Mouse (Mus musculus): ENCODE data around the gene Tbc1d10a. TPM values are rescaled to one million over a fixed set of nuclear protein-coding genes. Genes with fewer than 3 reads are reported as not detected.
"Not testable (repeated sequence)": the region's sequence is repeated elsewhere in the genome, so short reads cannot be mapped to it uniquely, and the experiment has no call there.

Tbc1d10a gene
- polyA plus RNA-seq, 2 experiments from 2014 or later: 23.0 to 30.6 TPM

DNA sequence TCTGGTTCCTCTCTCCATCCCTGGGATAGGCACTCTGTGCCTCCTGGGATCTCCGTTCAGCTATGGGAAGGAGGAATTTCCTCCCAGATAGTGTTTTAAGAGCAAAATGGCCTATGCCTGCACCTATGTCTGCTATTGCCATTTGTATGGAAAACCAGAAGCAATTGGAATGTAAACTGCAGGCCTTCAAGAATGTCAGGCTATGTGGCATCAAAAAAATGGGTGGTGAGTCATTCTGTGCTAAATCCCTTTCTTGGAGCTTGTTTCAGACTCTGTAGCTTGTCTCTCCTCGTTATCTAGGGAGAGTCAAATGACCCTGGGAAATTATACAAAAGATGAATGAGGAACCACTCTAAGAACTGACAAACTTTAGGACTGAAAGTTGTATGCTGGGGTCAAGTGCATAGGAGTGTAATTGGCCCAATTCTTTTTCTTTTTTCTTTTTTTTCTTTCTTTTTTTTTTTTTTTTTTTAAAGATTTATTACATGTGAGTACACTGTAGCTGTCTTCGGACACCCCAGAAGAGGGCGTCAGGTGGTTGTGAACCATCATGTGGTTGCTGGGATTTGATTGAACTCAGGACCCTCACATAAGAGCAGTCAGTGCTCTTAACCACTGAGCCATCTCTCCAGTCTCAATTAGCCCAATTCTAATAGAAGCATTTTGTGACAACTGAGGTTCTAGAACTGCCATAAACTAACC is 2.2 kb upstream of the Tbc1d10a start:
- no peak for ATAC-seq

DNA sequence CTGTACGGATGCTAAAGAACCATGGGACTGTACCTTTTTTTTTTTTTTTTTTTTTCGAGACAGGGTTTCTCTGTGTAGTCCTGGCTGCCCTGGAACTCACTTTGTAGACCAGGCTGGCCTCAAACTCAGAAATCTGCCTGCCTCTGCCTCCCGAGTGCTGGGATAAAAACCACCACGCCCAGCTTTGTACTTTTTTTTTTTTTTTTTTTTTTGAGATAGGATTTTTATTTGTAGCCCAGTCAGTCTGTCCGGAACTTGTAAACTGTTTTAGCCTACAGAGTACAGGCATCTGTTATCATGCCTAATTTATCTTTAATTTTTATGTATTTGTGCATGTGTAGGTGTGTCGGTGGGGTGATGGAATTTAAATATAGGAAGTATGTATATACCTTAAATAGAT is 1.1 kb upstream of the Tbc1d10a start:
- ATAC-seq: not testable (repeated sequence)

DNA sequence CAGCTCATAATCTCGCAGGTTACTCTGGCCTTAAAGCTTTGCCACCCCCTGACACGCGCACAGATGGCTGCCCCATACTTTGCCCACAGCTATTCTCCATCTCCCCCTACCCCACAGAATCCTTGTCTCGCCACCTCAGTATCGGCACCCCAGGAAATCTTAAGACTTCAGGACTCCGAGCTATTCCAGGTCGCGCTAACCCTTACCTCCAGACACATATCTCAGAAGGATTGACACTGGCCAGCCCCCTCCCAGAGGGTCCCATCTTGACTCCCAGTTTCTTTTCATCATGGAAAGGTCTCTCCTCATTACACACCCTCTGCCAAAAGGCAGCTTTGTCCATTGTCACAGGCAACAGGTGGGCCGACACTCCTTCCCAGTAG is 720 bp downstream of the Tbc1d10a start:
- no peak for ATAC-seq

DNA sequence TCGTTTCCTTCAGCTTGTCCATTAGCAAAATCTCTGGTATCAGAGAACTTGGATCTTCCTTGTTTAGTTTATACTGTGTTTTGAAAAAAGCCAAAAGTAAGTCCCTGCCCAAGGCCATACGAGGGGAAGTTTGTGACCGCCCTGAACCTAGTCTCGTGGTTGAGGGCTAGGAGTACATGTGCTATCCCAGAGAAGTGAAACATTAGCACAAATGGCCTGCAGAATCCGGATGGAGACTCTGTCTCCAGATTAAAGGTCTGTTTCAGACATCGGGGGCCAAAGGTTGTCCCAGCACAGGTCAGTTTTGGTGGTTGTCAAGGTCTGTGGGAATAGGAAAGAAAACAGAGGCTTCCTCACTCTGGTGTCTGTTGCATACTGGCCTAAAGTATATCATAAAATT is 2.6 kb downstream of the Tbc1d10a start:
- no peak for ATAC-seq

DNA sequence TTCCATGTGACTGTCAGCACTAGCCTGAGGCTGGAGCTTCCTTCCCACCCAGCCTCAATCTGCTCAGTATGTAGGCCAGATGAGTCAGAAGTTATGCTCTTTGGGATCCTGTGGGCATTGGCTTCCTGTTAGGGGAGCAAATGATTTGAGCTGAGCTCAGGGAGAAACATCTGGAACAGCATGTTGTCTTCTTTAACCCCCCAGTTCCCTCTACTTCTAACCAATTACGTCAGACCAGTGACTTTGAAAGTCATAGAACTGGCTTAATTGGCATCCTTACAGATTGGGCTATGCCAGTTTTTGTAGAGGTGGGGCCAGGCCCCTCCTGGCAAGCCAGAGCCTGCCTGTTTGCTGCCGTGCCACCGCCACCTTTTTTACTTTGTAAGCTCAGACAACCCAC is 4.1 kb downstream of the Tbc1d10a start:
- ATAC-seq: no peak

DNA sequence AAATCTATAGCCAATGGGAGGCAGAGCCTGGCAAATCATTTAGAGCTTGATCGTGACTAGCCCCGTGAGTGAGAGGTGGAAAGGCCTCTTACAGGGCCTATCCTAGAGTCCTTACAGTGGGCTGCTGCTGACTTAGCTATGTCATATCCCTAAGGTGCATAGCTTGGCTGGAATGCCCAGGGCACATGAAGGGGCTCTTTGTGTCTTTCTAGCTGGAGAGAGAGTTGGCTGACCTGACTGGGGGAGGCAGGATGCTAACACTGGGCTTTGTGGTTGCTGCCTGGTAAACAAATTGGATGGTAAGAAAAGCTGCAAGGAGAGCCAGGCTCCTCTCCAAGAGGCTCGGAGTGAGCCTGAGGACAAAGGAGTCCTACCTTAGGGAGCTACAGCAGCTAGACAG is 6.2 kb downstream of the Tbc1d10a start:
- ATAC-seq: no peak

DNA sequence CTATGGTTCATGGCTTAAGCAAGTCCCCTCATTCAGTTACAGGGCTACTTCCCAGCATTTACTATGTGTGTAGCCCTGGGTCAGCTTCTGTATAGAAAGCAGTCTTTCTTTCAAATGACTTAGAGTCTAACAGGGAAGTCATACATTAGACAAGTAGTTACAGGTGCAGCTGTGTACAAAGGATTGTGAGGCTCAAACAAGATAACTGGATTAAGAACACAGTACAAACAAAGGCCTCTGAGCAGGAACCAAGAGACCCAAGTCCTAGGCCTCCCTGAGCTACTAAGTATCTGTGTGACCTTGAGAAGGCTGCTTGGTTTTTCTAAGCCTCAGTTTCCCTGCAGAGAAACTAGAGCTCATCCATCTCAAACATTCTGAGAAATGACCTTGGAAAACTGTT is 6.8 kb downstream of the Tbc1d10a start:
- no peak for ATAC-seq

DNA sequence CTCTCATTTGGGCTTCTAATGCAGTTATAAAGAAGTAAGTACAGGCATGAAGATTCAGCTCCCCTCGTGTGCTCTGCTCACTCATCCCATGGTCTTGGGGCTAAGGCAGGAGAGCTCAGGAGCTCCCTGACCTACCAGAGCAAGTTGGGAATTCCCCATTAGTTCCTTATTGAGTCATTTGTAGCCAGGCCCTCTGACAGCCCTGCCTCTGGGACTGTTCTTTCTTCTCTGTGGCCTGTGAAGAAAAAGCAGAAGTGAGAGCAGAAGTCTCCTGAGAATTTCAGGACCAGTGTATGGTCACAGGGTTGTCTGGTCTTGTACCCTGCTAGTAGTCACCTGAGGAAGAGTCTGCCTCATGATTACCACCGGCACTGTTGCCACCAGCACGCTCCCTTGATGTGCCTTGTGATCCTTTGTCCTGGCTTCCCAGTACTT is 9.0 kb downstream of the Tbc1d10a start:
- peak; percentile 86 for ATAC-seq

DNA sequence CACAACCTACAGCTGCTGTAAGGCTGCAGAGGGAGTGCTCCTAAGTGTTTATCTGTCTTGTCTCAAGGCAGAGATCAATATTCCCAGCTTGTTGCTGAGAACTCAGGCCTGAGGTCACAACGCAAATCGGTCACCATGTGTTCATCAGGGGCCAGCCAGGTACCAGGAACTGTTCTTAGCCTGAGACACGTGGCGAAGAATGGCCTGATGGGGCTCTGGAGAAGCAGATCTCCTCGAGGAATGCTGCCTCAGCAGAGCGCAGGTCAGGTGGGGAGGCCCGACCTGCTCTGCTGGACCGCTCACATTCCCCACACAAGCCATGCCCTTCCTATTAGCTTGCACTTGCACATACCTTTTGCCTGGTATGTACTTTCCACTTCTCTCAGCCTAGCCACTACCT is 10.0 kb downstream of the Tbc1d10a start:
- ATAC-seq: no peak

DNA sequence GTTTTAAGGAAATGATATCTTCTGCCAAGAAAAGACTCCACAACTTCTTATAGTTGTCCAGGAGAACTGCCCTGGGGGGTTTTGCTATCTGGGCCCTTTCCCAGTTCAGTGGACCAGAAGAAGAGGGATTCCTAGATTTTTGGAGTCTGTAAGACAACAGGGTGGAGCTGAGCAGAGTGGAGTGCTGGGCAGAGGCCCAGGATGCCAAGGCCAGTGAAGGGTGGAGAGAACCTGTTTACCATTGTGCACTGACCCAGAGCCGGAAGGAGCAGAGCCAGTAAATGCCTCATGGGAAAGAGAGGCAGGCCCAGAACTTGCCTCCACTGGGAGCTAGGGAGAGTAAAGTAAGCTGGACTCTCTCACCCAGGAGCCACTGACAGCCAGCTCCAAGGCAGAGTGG is 11.1 kb downstream of the Tbc1d10a start:
- no peak for ATAC-seq

DNA sequence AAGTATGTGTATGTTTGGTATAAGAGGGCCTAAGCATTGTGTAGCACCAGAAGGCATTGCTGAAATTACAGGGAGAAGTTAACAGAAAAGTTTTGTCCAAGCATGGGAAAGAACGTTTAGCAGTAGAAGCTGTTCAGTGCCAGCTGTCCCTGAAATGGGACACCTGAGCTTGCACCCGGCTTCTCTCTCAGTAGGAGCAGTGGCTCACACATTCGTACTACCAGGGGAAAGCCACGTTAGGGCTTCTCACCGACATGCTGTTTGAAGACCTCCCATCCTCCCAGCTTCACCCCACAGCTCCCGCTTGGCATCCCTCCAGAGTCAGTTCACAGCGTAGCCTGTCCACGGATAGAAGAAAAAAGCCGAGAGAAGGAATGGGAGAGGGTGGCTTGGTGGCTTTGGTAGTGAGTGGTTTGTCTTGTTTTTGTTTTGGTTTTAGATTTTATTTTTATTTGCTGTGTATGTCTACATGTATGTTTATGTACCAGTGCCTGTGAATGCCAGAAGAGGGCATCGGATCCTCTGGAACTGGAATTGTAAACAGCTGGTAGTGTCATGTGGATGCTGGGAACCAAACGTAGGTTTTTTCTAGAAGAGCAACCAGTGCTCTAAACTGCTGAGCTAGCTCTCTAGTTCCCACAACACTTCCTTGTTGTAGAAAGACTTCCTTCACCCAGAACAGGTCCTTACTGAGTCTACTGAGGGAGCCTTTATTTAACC is 15.6 kb downstream of the Tbc1d10a start:
- ATAC-seq: no peak

DNA sequence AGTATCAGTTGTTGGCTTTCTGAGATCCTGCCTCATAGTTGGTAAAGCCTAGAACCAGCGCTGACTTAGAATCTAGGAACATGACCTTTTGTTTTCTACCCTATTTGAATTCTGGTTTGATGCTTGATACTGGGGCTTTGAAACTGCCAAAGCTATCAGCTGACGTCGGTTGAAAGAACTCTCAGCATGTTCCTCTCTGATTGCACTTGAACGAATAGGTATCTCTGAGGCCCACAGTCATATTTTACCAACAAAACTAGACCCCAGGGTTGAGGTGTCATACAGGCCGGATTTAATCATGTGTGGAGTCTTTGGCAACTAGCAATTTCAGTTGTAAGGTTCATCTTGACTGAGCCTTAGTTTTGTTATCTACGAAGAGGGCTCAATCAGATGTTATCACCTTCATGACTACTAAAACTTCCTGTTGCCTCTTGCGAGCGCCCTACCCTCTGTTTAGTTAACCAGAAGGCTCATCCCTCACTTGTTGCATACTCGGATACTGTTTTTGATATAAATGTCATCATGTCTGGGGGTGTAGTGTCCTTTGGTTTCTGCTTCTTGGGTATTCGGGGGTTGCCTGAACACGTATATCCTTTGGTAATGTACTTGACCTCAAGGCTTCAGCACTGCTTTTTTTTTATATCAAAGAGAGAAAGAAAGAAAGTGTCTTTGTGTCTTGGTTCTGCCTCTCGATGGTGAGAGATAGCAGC is 16.6 kb downstream of the Tbc1d10a start:
- peak; percentile 69 for ATAC-seq

DNA sequence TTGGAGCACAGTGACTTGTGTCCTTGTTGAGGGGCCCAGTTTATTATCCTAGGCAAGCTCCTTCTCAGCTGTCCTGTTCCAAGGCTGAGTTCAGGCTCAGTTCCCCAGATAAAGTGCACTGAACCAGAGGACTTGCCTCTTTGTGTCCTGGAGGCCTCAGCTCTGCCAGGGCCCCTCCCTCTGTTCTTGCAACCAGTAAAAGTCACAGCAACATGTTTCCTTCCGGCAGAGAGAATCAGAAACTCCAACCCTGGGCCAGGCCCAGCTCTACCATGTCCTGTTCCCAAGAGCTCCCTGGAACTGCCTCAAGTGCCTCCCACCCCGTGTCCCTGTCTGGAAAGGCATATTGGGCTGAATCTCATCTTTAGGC is 17.1 kb downstream of the Tbc1d10a start:
- ATAC-seq: peak; percentile 56

DNA sequence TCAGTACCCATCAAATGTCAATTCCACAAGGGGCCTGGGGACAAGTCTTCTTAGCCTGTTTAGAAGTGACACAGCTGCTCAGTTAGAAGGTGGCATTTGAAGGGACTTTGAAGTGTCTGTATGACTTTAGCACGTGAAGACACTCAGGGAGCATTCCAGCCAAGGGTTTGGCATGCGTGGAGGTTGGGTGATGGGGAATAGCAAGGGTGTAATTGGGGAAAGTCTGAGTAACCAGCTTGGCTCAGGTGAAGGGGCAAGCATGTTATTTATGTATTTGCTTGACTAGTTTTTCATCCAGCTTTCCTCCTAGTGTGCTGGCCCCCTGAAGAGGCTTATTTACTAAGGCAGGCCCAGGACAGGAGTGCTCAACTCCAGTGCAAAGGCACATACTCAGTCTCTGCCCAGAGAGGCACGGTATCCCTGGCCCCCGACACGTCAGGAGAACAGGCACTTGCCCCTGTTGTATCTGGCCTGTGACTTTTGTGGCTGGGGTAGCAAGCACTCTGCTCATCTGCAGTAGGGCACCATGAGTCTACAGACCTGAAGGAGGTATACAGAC is 18.6 kb downstream of the Tbc1d10a start:
- no peak for ATAC-seq

DNA sequence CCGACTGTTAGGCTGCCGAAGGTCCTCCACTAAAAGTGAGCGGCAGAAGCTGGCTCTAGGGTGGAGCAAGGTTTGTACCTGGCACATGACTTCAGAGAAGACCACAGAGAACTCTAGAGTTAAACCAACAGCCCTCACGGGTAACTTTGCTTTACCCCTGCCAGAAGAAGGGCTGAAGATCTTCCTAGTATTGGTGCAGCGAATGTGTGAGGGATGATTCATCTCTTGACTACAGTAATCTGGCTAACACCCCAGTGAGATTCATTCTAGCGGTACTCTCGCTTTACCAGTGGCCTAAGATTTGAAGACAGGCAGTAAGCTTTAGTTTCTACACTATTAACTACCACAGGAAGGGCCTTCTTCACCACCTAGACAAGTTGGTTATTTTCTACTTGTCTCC is 19.4 kb downstream of the Tbc1d10a start:
- ATAC-seq: peak; percentile 10

DNA sequence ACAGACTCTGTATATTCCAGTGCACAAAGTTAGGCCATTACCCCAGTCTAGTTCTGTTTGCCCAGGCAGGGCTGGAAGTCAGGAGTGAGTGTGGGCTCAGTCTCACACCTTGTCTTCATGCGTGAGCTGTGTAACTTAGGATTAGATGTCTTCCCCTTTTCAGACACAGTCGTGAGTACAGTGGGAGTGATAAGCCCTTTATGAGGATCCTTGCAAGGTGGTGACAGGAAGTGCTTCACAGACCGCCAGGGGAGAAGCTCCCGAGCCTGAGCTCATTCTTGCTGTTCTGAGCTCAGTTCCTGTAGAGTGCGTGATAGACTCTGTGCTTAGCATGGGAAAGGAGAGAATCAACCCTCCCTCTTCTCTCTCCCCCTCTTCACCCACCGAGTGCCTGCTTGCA is 20.0 kb downstream of the Tbc1d10a start:
- ATAC-seq: peak; percentile 63

DNA sequence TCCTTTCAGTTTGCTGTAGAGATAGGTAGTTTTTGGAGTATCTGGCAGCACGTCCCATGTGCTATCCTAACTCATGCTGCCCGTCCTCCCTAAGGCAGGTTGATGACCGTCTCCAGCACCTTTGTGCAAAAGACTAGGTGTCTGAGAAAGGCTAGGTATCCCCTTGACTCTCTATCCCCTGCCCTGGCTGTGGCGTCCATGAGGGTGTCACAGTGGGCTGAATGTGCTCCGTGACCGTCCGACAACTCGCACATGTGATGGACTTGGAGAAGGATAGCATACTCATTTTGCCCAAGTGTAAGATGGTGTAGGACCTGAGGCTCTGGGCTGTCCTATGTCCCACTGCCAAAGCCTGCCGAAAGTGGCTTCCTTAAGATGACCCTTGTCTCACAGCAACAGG is 21.1 kb downstream of the Tbc1d10a start:
- no peak for ATAC-seq

DNA sequence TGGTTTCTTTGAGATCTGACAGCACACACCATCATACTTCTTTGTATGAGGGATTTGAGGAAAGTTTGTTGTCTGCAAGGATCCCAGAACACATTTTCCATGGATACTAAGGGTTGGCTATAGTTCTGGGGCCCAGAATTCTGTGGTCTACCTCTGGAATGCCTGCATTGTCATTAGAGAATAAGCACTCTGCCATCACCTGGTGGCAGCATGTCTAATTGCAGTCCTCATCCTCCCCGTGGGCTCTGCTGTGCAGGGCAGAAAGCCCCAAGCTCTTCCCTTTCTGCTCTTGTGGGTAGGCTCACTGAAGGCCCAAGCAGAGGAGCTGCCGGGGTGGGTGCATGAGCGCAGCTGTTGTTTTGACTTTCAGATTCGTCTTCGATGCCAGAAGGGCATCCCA is 23.0 kb downstream of the Tbc1d10a start:
- ATAC-seq: no peak

DNA sequence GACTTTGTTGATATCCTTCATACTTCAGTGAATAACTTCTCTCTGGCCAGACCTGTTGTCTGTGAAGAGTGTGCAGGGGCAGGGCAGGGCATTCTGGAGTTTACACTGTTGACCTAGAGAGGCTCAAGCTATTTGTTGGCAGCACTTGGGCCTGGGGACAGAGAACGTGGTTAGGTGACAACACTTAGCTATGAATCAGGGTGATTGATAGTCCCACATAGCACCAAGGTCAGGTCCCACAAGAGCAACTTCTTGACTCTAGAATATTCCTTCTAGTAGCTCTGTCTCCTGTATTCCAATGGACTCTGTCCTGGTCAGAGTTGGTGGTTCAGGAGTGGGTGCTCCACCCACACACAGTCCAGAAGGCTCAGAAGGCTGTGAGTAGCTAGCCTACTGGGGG is 24.2 kb downstream of the Tbc1d10a start:
- no peak for ATAC-seq

DNA sequence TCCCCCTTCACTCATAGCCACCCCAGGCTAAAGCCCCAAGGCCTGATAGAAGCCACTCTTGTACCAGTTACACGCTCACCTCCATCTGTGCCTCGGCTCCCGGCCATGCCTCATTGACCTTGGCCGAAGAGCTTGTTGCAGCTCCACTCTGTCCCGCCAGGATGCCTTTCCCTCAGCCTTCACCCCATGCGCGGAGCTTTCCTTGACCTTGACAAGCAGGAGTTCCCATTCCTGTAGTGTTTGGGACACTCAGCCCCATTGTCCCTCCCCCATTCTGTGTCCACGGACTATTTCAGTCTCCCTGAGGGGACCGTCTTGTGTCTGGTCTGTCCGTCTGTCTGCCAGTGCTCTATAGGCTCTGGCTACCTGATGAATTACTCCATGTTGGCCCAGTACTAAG is 26.5 kb downstream of the Tbc1d10a start:
- ATAC-seq: no peak

DNA sequence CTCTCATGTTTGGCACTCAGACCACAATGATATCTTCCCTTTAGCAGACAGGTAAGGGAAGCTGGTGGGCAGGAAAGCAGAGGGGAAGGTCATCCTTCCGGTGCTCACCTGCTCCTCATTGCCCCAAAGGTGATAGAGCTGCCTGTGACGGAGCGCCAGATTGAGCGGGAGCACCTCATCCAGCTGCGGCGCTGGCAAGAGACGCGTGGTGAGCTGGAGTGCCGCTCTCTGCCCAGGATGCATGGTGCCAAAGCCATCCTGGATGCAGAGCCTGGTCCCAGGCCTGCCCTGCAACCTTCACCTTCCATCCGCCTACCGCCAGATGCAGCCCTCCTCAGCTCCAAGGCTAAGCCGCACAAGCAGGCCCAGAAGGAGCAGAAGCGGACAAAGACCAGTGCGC is 28.0 kb downstream of the Tbc1d10a start:
- no peak for ATAC-seq

DNA sequence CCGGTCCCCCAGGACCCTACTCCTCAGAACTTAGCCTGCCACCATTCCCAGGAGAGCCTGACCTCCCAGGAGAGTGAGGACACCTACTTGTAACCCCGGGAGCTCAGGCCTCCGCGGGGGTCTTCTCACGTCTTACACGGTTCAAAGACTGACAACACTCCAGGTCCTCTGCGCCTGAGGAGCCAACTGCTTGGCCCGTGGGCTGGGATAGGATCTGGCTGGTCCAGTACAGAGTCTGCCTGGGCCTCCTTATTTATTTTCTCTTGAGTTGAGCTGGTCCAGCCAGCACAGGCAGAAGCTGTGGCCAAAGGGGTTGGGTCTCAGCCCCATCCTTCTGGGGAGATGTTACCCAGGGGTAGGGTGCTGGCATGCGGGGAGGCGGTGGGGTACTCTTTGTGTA is 28.5 kb downstream of the Tbc1d10a start:
- ATAC-seq: no peak

DNA sequence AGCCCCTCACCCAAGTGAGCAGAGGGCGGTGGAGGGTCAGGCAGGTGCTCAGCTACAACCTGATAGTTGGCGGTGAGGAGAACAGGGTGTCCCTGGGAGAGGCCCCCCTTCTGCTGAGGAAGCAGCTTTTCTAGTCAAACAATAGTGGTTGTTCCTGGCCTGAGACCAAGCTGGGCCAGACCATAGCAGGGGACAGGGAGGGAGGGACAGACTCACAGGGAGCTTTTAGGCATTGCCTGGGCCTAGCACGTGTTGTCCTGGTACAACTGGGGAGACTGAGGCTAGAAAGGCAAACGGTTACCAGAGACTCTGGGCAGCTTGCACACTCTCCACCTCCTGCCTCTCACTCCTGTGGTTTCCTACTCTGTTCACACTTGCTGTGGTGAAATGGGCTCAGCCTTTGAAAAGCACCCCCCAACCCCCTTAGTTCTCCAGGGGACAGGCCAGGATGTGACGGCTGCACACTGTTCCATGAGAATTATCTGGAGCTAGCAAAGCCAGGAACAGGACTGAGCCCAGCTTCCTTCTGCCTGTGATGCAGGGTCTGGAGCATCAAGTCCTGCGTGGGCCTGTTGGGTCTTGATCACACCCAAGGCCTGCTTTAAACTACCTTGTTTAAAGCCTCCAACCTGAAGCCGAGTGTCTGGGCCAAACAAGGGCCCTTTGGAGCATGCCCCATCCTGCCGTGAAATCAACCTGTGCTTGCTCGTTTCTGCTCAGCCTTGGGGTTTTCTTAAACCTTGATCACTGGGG is 29.8 kb downstream of the Tbc1d10a start:
- ATAC-seq: no peak
